Mouse (Mus musculus) forebrain, embryonic 10.5 days (tissue): Measurements from ENCODE around the gene Styk1. TPM values are rescaled to one million over a fixed set of nuclear protein-coding genes. Genes with fewer than 3 reads are reported as not detected.

Experiments
- DNase-seq: peaks from one replicate; pipeline ENCODE4 v3.0.0-alpha.2; 2017; ENCODE audit warnings: low spot score; ENCODE audit errors: extremely low spot score
- H3K27ac ChIP-seq: fragments of 300-500 bp; sonication (generic); 2 replicates; pipeline ENCODE4 v1.5.1; 2016; ENCODE audit warnings: mild to moderate bottlenecking
- H3K27me3 ChIP-seq: fragments of 300-500 bp; sonication (generic); 2 replicates; pipeline ENCODE4 v1.6.1; 2016; ENCODE audit warnings: mild to moderate bottlenecking; ENCODE audit not compliant: poor library complexity, severe bottlenecking
- H3K36me3 ChIP-seq: fragments of 300-500 bp; sonication (generic); replicated peaks from 2 replicates; pipeline ENCODE4 v1.6.1; 2016; ENCODE audit warnings: mild to moderate bottlenecking, moderate library complexity
- H3K4me1 ChIP-seq: fragments of 300-500 bp; sonication (generic); 2 replicates; pipeline ENCODE4 v1.6.1; 2016
- H3K4me3 ChIP-seq: fragments of 300-500 bp; sonication (generic); 2 replicates; pipeline ENCODE4 v1.5.1; 2016; ENCODE audit warnings: mild to moderate bottlenecking, moderate library complexity
- H3K9me3 ChIP-seq: fragments of 300-500 bp; sonication (generic); 2 replicates; pipeline ENCODE4 v1.6.1; 2016; ENCODE audit warnings: mild to moderate bottlenecking, moderate library complexity
- WGBS: fragments of 180-500 bp; shearing (Covaris S2); methylation state at CpG from one replicate; pipeline ENCODE4 v1.1.7; 2016; 5-methylcytosine and 5-hydroxymethylcytosine counted together
- polyA plus RNA-seq: library from polyadenylated mRNA; unstranded; fragments of >200 nt; fragmentation: Nextera tagmentation; extraction: Ambion mirVana; gene quantifications from 2 replicates; pipeline ENCODE4 v1.2.1, GENCODE M21; 2016

Gene Styk1
- 0.43 and 0.62 TPM in 2 replicates for polyA plus RNA-seq

GRCm38 (mm10) chr6:131353352-131353919 lies at the start of gene Styk1:
TSS of gene Styk1 (minus strand) at chr6:131353597.
- H3K9me3 ChIP-seq: no peaks in the 10 kb centered on the region
- 4% methylated on average over 16 of the region's 16 CpGs for WGBS
- H3K4me1 ChIP-seq: no peaks in the 10 kb centered on the region
- peak; percentile 68 for DNase-seq
- H3K27ac ChIP-seq: 0 out of 2 replicates have a peak within 1 kb of the TSS, but pooled peaks have one; percentile 53
- H3K36me3 ChIP-seq: no peaks in the 10 kb centered on the region
- peak within 1 kb of the TSS; percentile 47 for H3K4me3 ChIP-seq
- 0 out of 2 replicates have a peak, but pooled peaks cover 5% of the 10 kb centered on the region for H3K27me3 ChIP-seq

- 93% methylated on average over 2 of the region's 2 CpGs for WGBS
- H3K27me3 ChIP-seq: no peaks in the 10 kb centered on the region
- no peak for DNase-seq
- no peaks in the 10 kb centered on the region for H3K36me3 ChIP-seq
- H3K4me1 ChIP-seq: peaks cover 5% of the 10 kb centered on the region; the same call in 1 of the 2 replicates
- H3K27ac ChIP-seq: no peak overlapping the region
- H3K9me3 ChIP-seq: no peaks in the 10 kb centered on the region
- H3K4me3 ChIP-seq: no peak overlapping the region
Observed at GRCm38 (mm10) chr6:131403036-131403435, 49.6 kb upstream of the Styk1 start.

- DNase-seq: no peak
- H3K4me1 ChIP-seq: peaks cover 5% of the 10 kb centered on the region; the same call in 1 of the 2 replicates
- H3K27ac ChIP-seq: no peak overlapping the region
- H3K4me3 ChIP-seq: no peak overlapping the region
- H3K36me3 ChIP-seq: no peaks in the 10 kb centered on the region
- H3K27me3 ChIP-seq: no peaks in the 10 kb centered on the region
- H3K9me3 ChIP-seq: no peaks in the 10 kb centered on the region
Observed at GRCm38 (mm10) chr6:131402606-131403005, 49.2 kb upstream of the Styk1 start.

GRCm38 (mm10) chr6:131401259-131401658 lies 47.9 kb upstream of the Styk1 start:
- DNase-seq: no peak
- Histone ChIP-seq H3K4me1 (peaks cover 5% of the 10 kb centered on the region; the same call in 1 of the 2 replicates), H3K27ac (no peak overlapping the region), H3K27me3 (no peaks in the 10 kb centered on the region), H3K4me3 (no peak overlapping the region), H3K9me3 (no peaks in the 10 kb centered on the region), H3K36me3 (no peaks in the 10 kb centered on the region)
- WGBS: 84% methylated on average over 2 of the region's 2 CpGs

- H3K36me3 ChIP-seq: no peaks in the 10 kb centered on the region
- no peak for DNase-seq
- H3K4me1 ChIP-seq: no peaks in the 10 kb centered on the region
- H3K9me3 ChIP-seq: no peaks in the 10 kb centered on the region
- no peak overlapping the region for H3K4me3 ChIP-seq
- H3K27me3 ChIP-seq: no peaks in the 10 kb centered on the region
- no peak overlapping the region for H3K27ac ChIP-seq
- WGBS: 83% methylated on average over 1 of the region's 1 CpGs
Observed at GRCm38 (mm10) chr6:131396650-131397049, 43.3 kb upstream of the Styk1 start.

- 84% methylated on average over 4 of the region's 4 CpGs for WGBS
- Histone ChIP-seq H3K36me3 (no peaks in the 10 kb centered on the region), H3K27me3 (peaks cover 10% of the 10 kb centered on the region; the same call in 1 of the 2 replicates), H3K4me1 (peaks cover 1% of the 10 kb centered on the region), H3K4me3 (no peak overlapping the region), H3K9me3 (no peaks in the 10 kb centered on the region), H3K27ac (no peak overlapping the region)
- DNase-seq: no peak
Observed at GRCm38 (mm10) chr6:131393873-131394660, 40.7 kb upstream of the Styk1 start.

- Histone ChIP-seq H3K27me3 (peaks cover 10% of the 10 kb centered on the region; the same call in 1 of the 2 replicates), H3K4me1 (peaks cover 45% of the 10 kb centered on the region), H3K9me3 (no peaks in the 10 kb centered on the region), H3K27ac (peak within 1 kb of the TSS; percentile 95), H3K36me3 (no peaks in the 10 kb centered on the region), H3K4me3 (peak within 1 kb of the TSS; percentile 78)
- under 1% methylated on average over 105 of the region's 107 CpGs for WGBS
- DNase-seq: peak; percentile 79
Observed at GRCm38 (mm10) chr6:131388040-131389021, 34.9 kb upstream of the Styk1 start, which contains the start of gene Ybx3. TSS of gene Ybx3 (minus strand) at chr6:131388476.

GRCm38 (mm10) chr6:131387221-131388039 lies 34.0 kb upstream of the Styk1 start:
- Histone ChIP-seq H3K36me3 (peaks cover 6% of the 10 kb centered on the region), H3K27me3 (peaks cover 10% of the 10 kb centered on the region; the same call in 1 of the 2 replicates), H3K4me3 (peak overlapping the region; percentile 78), H3K27ac (peak overlapping the region; percentile 95), H3K4me1 (peaks cover 54% of the 10 kb centered on the region), H3K9me3 (no peaks in the 10 kb centered on the region)
- under 1% methylated on average over 43 of the region's 43 CpGs for WGBS
- DNase-seq: peak; percentile 58

GRCm38 (mm10) chr6:131386416-131387019 lies 33.1 kb upstream of the Styk1 start:
- 49% methylated on average over 9 of the region's 9 CpGs for WGBS
- Histone ChIP-seq H3K27me3 (peaks cover 10% of the 10 kb centered on the region; the same call in 1 of the 2 replicates), H3K4me3 (peak overlapping the region; percentile 78), H3K27ac (peak overlapping the region; percentile 95; the same call in 1 of the 2 replicates), H3K4me1 (peaks cover 58% of the 10 kb centered on the region), H3K9me3 (no peaks in the 10 kb centered on the region), H3K36me3 (peaks cover 14% of the 10 kb centered on the region)
- no peak for DNase-seq

- Histone ChIP-seq H3K4me1 (peaks cover 58% of the 10 kb centered on the region), H3K27ac (no peak overlapping the region), H3K36me3 (peaks cover 24% of the 10 kb centered on the region), H3K4me3 (no peak overlapping the region), H3K27me3 (peaks cover 10% of the 10 kb centered on the region; the same call in 1 of the 2 replicates), H3K9me3 (no peaks in the 10 kb centered on the region)
- DNase-seq: no peak
- 89% methylated on average over 1 of the region's 1 CpGs for WGBS
Observed at GRCm38 (mm10) chr6:131385469-131385868, 32.1 kb upstream of the Styk1 start.

- Histone ChIP-seq H3K27ac (no peak overlapping the region), H3K27me3 (no peaks in the 10 kb centered on the region), H3K9me3 (no peaks in the 10 kb centered on the region), H3K36me3 (peaks cover 40% of the 10 kb centered on the region), H3K4me1 (peaks cover 55% of the 10 kb centered on the region), H3K4me3 (no peak overlapping the region)
- 69% methylated on average over 6 of the region's 6 CpGs for WGBS
- DNase-seq: no peak
Observed at GRCm38 (mm10) chr6:131383713-131384330, 30.4 kb upstream of the Styk1 start.
